Mouse (Mus musculus) layer of hippocampus, adult 2 months (tissue): Measurements from ENCODE around the gene Mlxip. TPM values are rescaled to one million over a fixed set of nuclear protein-coding genes. Genes with fewer than 3 reads are reported as not detected.

Experiments
- DNase-seq, 2 experiments: peaks; one replicate each; pipeline ENCODE4 v3.0.0; 2022; ENCODE audit warnings: low spot score in 2 of 2
- H3K27ac ChIP-seq: fragments of 200-600 bp; 2 replicates; pipeline ENCODE4 v1.8.1; 2022
- H3K4me3 ChIP-seq: fragments of 200-600 bp; 2 replicates; pipeline ENCODE4 v1.8.1; 2022; ENCODE audit warnings: mild to moderate bottlenecking
- CTCF ChIP-seq: fragments of 200-600 bp; conservative IDR thresholded peaks from 2 replicates; pipeline ENCODE4 v1.8.1; 2022; ENCODE audit warnings: antibody characterized with exemption, mild to moderate bottlenecking, moderate library complexity
- total RNA-seq, 2 experiments: library from RNA; stranded (reverse); gene quantifications; 2 replicates each; pipeline ENCODE4 v1.2.3; 2021

Gene Mlxip
- total RNA-seq, 2 experiments from 2014 or later, result 17.7 to 18.3 TPM

GRCm38 (mm10) chr5:123444849-123445334, 50.3 kb downstream of the Mlxip start:
- TF ChIP-seq CTCF, result no peak
- Histone ChIP-seq H3K4me3 (no peak overlapping the region), H3K27ac (no peak overlapping the region)
- no peak for DNase-seq

GRCm38 (mm10) chr5:123451886-123452285, 57.3 kb downstream of the Mlxip start:
- no peak for TF ChIP-seq CTCF
- Histone ChIP-seq H3K27ac (no peak overlapping the region), H3K4me3 (no peak overlapping the region)
- DNase-seq, result no peak

GRCm38 (mm10) chr5:123461420-123461819, 66.8 kb downstream of the Mlxip start:
- no peak overlapping the region for H3K27ac ChIP-seq
- DNase-seq, result no peak
- 0 out of 2 replicates have a peak, but pooled peaks have one; percentile 14 for TF ChIP-seq CTCF
- H3K4me3 ChIP-seq, result no peak overlapping the region

GRCm38 (mm10) chr5:123464638-123465037, 70.0 kb downstream of the Mlxip start:
- TF ChIP-seq CTCF, result no peak
- DNase-seq, result no peak
- Histone ChIP-seq H3K4me3 (no peak overlapping the region), H3K27ac (no peak overlapping the region)

GRCm38 (mm10) chr5:123470784-123471400, 76.3 kb downstream of the Mlxip start:
- Histone ChIP-seq H3K4me3 (no peak overlapping the region), H3K27ac (no peak overlapping the region)
- no peak for DNase-seq
- no peak for TF ChIP-seq CTCF

- TF ChIP-seq CTCF, result no peak
- no peak overlapping the region for H3K27ac ChIP-seq
- no peak overlapping the region for H3K4me3 ChIP-seq
- no peak for DNase-seq
Observed at GRCm38 (mm10) chr5:123473817-123474216, 79.2 kb downstream of the Mlxip start.

GRCm38 (mm10) chr5:123487659-123488395, 93.2 kb downstream of the Mlxip start:
- DNase-seq, result no peak
- Histone ChIP-seq H3K27ac (no peak overlapping the region), H3K4me3 (no peak overlapping the region)
- no peak for TF ChIP-seq CTCF

- no peak for TF ChIP-seq CTCF
- Histone ChIP-seq H3K4me3 (peak within 1 kb of the TSS; percentile 6; the same call in 1 of the 2 replicates), H3K27ac (no peak within 1 kb of the TSS)
- DNase-seq, result no peak
Observed at GRCm38 (mm10) chr5:123489112-123489785, 94.7 kb downstream of the Mlxip start, which contains the start of the genes Lrrc43 and Il31. Gene Lrrc43 (plus strand): TSS chr5:123489305. Gene Il31 (minus strand): TSS chr5:123489489.

GRCm38 (mm10) chr5:123489935-123490334, 95.3 kb downstream of the Mlxip start:
- no peak overlapping the region for H3K27ac ChIP-seq
- H3K4me3 ChIP-seq, result no peak overlapping the region
- TF ChIP-seq CTCF, result no peak
- no peak for DNase-seq

GRCm38 (mm10) chr5:123499717-123500116, 105.1 kb downstream of the Mlxip start:
- no peak overlapping the region for H3K4me3 ChIP-seq
- no peak overlapping the region for H3K27ac ChIP-seq
- TF ChIP-seq CTCF, result peak; percentile 80
- peak; percentile 64 for DNase-seq

GRCm38 (mm10) chr5:123501973-123502372, 107.4 kb downstream of the Mlxip start:
- no peak overlapping the region for H3K27ac ChIP-seq
- DNase-seq, result no peak
- H3K4me3 ChIP-seq, result no peak overlapping the region
- TF ChIP-seq CTCF, result no peak

Other genes starting within 250 kb of the Mlxip start
- 10 to 100 TPM; 27.8 to 30.4 TPM for gene Psmd9, start 225.4 kb upstream of the Mlxip start, total RNA-seq
- gene Hpd, start 212.1 kb upstream of the Mlxip start, total RNA-seq, result not detected
- gene Wdr66, start 142.7 kb upstream of the Mlxip start, total RNA-seq, result 1 to 10 TPM; 4.5 to 5.6 TPM
- 10 to 100 TPM; 67.4 to 70.2 TPM for gene Bcl7a, start 51.0 kb upstream of the Mlxip start, total RNA-seq
- gene Lrrc43, start 94.5 kb downstream of the Mlxip start, total RNA-seq, result 1 to 10 TPM in 1 of 2 experiments, under 1 TPM in 1; 0.39 to 1.0 TPM
- gene Il31, start 94.7 kb downstream of the Mlxip start, total RNA-seq, result not detected
- 1 to 10 TPM; 1.2 TPM for gene B3gnt4, start 115.7 kb downstream of the Mlxip start, total RNA-seq
- gene Diablo, start 129.4 kb downstream of the Mlxip start, total RNA-seq, result 10 to 100 TPM; 33.3 to 35.4 TPM
- 1 to 10 TPM; 4.9 to 8.6 TPM for gene Gm49027, start 130.7 kb downstream of the Mlxip start, total RNA-seq
- 10 to 100 TPM; 87.1 to 87.4 TPM for gene Vps33a, start 178.2 kb downstream of the Mlxip start, total RNA-seq